Mouse (Mus musculus) midbrain, postnatal 0 days (tissue): ENCODE data around the gene Gm9964. TPM values are rescaled to one million over a fixed set of nuclear protein-coding genes. Genes with fewer than 3 reads are reported as not detected.

Experiments
- ATAC-seq: fragments of 200-750 bp; cut with Nextera tagmentation; 2 replicates; pipeline ENCODE4 v1.8.0; 2017; ENCODE audit warnings: moderate number of reproducible peaks, mild to moderate bottlenecking, moderate TSS enrichment, moderate library complexity; ENCODE audit not compliant: low FRiP score
- DNase-seq: peaks from one replicate; pipeline ENCODE4 v3.0.0-alpha.2; 2015; ENCODE audit warnings: low spot score
- H3K27ac ChIP-seq: fragments of 300-500 bp; sonication (generic); 2 replicates; pipeline ENCODE4 v1.5.1; 2014; ENCODE audit warnings: low read depth, mild to moderate bottlenecking, low read length, mixed read lengths
- H3K27me3 ChIP-seq: fragments of 300-500 bp; sonication (generic); 2 replicates; pipeline ENCODE4 v1.6.1; 2014; ENCODE audit warnings: low read length, control low read depth, mixed read lengths; ENCODE audit not compliant: insufficient read depth
- H3K36me3 ChIP-seq: fragments of 300-500 bp; sonication (generic); 2 replicates; pipeline ENCODE4 v1.6.1; 2014; ENCODE audit warnings: low read length, control low read depth, mixed read lengths; ENCODE audit not compliant: insufficient read depth
- H3K4me1 ChIP-seq: fragments of 300-500 bp; sonication (generic); 2 replicates; pipeline ENCODE4 v1.6.1; 2014; ENCODE audit warnings: mild to moderate bottlenecking, control low read depth, antibody characterized with exemption, low read length, mixed read lengths; ENCODE audit not compliant: insufficient read depth
- H3K4me2 ChIP-seq: fragments of 300-500 bp; sonication (generic); 2 replicates; pipeline ENCODE4 v1.6.1; 2014; ENCODE audit warnings: low read depth, mild to moderate bottlenecking, low read length, mixed read lengths; ENCODE audit not compliant: poor library complexity, severe bottlenecking
- H3K4me3 ChIP-seq: fragments of 300-500 bp; sonication (generic); 2 replicates; pipeline ENCODE4 v1.5.1; 2014; ENCODE audit warnings: low read depth, mild to moderate bottlenecking, low read length, moderate library complexity
- H3K9ac ChIP-seq: fragments of 300-500 bp; sonication (generic); replicated peaks from 2 replicates; pipeline ENCODE4 v1.6.1; 2014; ENCODE audit warnings: mild to moderate bottlenecking, low read length, moderate library complexity, mixed read lengths; ENCODE audit not compliant: poor library complexity, severe bottlenecking
- H3K9me3 ChIP-seq: fragments of 300-500 bp; sonication (generic); 2 replicates; pipeline ENCODE4 v1.6.1; 2016; ENCODE audit warnings: low read length, control low read depth
- CTCF ChIP-seq: IDR thresholded peaks from 2 replicates; pipeline ENCODE4 v1.5.1; 2016; ENCODE audit warnings: antibody characterized with exemption, mild to moderate bottlenecking
- WGBS: fragments of 180-500 bp; shearing (Covaris S2); extraction: QIAGEN DNeasy Blood & Tissue Kit; methylation state at CpG from one replicate; pipeline ENCODE4 v1.1.7; 2014; 5-methylcytosine and 5-hydroxymethylcytosine counted together
- polyA plus RNA-seq: library from polyadenylated mRNA; unstranded; fragments of >200 nt; fragmentation: Nextera tagmentation; extraction: Ambion mirVana; gene quantifications from 2 replicates; pipeline ENCODE4 v1.2.1, GENCODE M21; 2015
- total RNA-seq: library from RNA; depleted of rRNA; stranded (reverse); fragments of >200 nt; gene quantifications from 2 replicates; pipeline ENCODE4 v1.2.3, GENCODE M21; 2014

The Gm9964 gene
- total and polyA plus RNA-seq, 2 experiments from 2014 or later = 0.22 TPM; not detected in 1

DNA sequence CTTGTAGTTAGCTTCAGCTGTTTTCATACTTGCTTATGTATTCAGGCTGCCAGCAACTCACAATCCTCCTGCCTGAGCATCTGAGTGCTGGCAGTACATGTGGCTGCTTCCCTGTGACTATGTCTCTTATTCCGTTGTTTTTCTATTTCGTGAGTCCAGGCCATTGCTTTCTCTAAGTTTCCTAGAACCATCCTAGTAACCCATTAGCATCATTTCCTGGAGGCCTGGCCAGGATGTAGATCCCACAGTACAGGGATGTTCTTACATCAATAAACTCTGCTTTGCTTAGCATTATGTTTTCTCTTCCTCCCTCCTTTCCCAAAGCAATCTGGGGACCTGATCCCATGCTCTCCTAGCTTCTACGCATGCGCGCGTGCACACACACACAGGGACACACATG, 38.4 kb upstream of the Gm9964 start:
- no peak overlapping the region for H3K4me2 ChIP-seq
- no peak for TF ChIP-seq CTCF
- 92% methylated on average over 6 of the region's 6 CpGs for whole genome bisulfite sequencing
- H3K4me1 ChIP-seq = no peaks in the 10 kb centered on the region; the same call in 1 of the 2 replicates
- H3K27me3 ChIP-seq = no peaks in the 10 kb centered on the region
- H3K9me3 ChIP-seq = no peaks in the 10 kb centered on the region
- no peak for ATAC-seq
- no peak overlapping the region for H3K9ac ChIP-seq
- no peak for DNase-seq
- no peak overlapping the region for H3K4me3 ChIP-seq
- H3K27ac ChIP-seq = no peak overlapping the region
- H3K36me3 ChIP-seq = no peaks in the 10 kb centered on the region

DNA sequence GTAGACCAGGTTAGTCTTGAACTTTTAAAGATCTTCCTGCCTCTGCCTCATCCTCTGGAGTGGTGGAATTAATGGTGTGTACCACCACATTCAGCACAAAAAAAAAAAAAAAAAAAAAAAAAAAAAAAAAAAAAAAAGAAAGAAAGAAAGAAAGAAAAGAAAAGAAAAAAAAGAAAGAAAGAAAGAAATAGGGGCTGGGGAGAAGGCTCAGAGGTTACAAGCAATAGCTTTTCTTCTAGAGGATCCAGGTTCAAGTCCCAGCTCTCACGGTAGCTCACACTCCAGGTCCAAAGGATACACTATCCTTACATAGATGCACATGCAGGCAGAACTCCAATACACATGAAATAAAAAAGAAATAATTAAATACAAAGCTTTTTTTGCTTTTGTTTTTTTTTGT, 32.9 kb upstream of the Gm9964 start:
- H3K4me1 ChIP-seq = no peaks in the 10 kb centered on the region
- TF ChIP-seq CTCF = no peak
- H3K27ac ChIP-seq = no peak overlapping the region
- no peaks in the 10 kb centered on the region for H3K27me3 ChIP-seq
- no peak overlapping the region for H3K4me2 ChIP-seq
- ATAC-seq = no peak
- DNase-seq = no peak
- H3K4me3 ChIP-seq = no peak overlapping the region
- no peaks in the 10 kb centered on the region for H3K9me3 ChIP-seq
- 100% methylated on average over 1 of the region's 1 CpGs for WGBS
- H3K9ac ChIP-seq = no peak overlapping the region
- no peaks in the 10 kb centered on the region for H3K36me3 ChIP-seq

DNA sequence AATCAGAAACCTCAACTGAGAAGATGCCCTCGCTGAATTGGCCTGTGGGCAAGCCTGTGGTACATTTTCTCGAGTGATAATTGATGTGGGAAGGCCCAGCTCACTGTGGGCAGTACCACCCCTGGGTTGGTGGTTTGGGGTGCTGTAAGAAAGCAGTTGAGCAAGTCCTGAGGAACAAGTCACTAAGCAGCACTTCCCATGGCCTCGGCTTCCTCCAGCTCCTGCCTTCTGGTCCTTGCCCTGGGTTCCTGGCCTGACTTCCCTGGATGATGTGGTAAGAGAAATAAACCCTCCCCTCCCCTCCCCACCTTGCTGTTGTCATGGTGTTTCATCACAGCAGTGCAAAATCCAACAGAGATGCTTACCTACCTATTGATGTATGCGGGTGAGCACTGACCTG, 31.4 kb upstream of the Gm9964 start:
- no peak overlapping the region for H3K27ac ChIP-seq
- ATAC-seq (no peak), DNase-seq (no peak)
- TF ChIP-seq CTCF = no peak
- no peak overlapping the region for H3K9ac ChIP-seq
- H3K36me3 ChIP-seq = no peaks in the 10 kb centered on the region
- no peaks in the 10 kb centered on the region for H3K27me3 ChIP-seq
- no peak overlapping the region for H3K4me3 ChIP-seq
- no peaks in the 10 kb centered on the region for H3K4me1 ChIP-seq
- H3K9me3 ChIP-seq = no peaks in the 10 kb centered on the region
- 95% methylated on average over 4 of the region's 4 CpGs for WGBS
- H3K4me2 ChIP-seq = no peak overlapping the region

DNA sequence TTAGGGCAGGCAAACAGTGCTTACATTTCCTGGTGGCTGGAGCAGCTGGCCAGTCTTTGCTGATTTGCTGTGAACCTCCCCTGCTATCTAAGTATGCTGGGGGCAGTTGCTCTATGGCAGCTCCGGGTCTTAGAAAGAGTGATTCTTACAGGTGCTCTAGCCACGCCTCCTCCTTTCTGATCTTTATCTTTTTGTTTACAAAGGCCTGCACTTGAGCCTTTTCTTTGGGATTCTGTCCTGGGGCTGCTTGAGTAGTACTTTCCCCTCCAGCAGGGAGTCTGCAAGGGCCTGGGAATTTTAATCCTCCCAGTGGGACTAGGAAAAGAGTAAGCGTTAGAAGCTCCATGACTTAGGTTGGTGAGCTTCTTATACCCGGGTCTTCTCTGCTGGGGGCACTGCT, 30.4 kb upstream of the Gm9964 start:
- no peaks in the 10 kb centered on the region for H3K36me3 ChIP-seq
- H3K9me3 ChIP-seq = no peaks in the 10 kb centered on the region
- no peak overlapping the region for H3K9ac ChIP-seq
- H3K27ac ChIP-seq = no peak overlapping the region
- TF ChIP-seq CTCF = no peak
- DNase-seq = no peak
- H3K4me1 ChIP-seq = no peaks in the 10 kb centered on the region
- no peak overlapping the region for H3K4me3 ChIP-seq
- no peak overlapping the region for H3K4me2 ChIP-seq
- no peaks in the 10 kb centered on the region for H3K27me3 ChIP-seq
- ATAC-seq = no peak
- 17% methylated on average over 4 of the region's 4 CpGs for WGBS

DNA sequence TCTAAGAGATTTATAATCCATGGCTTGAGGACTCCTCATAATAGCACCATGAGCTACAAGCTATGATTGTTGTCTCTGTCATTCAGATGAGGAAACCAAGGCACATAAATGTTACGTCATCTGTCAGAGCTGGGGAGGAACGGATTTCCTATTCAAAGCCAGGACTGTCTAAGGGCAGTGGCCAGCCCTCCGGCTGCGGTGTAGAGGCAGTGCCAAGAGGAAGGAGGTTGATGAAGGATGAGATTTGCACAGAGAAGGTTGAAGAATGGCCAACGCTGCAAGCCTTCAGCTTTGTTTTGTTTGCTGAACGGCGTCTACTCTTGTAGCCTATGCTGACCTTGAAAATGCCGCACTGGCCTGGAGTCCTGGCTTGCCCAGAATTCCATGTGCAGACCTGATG, 29.0 kb upstream of the Gm9964 start:
- WGBS = 90% methylated on average over 8 of the region's 8 CpGs
- ATAC-seq (no peak), DNase-seq (no peak)
- no peak overlapping the region for H3K4me3 ChIP-seq
- no peak overlapping the region for H3K9ac ChIP-seq
- no peaks in the 10 kb centered on the region for H3K4me1 ChIP-seq
- TF ChIP-seq CTCF = no peak
- H3K27me3 ChIP-seq = no peaks in the 10 kb centered on the region
- no peak overlapping the region for H3K27ac ChIP-seq
- no peak overlapping the region for H3K4me2 ChIP-seq
- no peaks in the 10 kb centered on the region for H3K9me3 ChIP-seq
- H3K36me3 ChIP-seq = no peaks in the 10 kb centered on the region

DNA sequence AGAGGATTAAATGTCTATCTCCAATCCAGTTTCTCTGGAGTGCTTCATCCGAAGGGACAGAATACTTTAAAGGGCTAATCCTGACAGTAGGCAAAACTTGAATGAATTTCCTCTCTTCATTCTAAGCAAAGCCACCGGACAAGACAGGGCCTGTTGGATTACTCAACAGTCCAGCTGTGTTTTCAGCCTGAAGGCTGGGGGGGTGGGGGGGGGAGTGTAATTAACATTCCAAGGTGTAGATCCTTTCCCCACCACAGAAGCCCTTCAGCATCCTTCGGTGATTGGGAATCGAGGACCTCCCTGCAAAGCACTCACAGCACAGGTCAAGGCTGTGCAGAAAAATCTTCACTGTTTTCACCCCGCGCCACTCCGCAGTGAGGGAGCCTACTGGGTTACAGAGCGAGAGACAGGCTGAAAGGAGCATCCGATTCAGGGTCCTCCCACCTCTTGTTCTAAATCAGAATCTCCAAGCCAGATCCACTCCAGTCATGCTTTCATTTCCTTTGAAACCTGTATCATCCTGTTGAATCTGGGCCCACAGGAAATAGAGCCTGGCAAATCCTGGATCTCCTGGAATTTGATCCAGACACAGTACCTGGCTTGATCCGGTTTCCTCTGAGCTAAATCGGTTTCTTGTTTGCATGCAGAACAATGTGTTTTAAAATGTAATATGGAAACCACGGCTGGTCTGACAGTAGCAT, 27.4 kb upstream of the Gm9964 start:
- ATAC-seq = no peak

More for the DNA sequence above, 27.4 kb upstream of the Gm9964 start:
- no peaks in the 10 kb centered on the region for H3K27me3 ChIP-seq
- no peak overlapping the region for H3K4me2 ChIP-seq
- TF ChIP-seq CTCF = no peak
- no peak overlapping the region for H3K4me3 ChIP-seq
- H3K9me3 ChIP-seq = no peaks in the 10 kb centered on the region
- H3K4me1 ChIP-seq = no peaks in the 10 kb centered on the region
- no peak overlapping the region for H3K9ac ChIP-seq
- H3K36me3 ChIP-seq = no peaks in the 10 kb centered on the region
- H3K27ac ChIP-seq = no peak overlapping the region
- 57% methylated on average over 12 of the region's 12 CpGs for WGBS
- DNase-seq = no peak
